Mouse (Mus musculus): ENCODE results near the gene Gaa. TPM values are rescaled to one million over a fixed set of nuclear protein-coding genes. Genes with fewer than 3 reads are reported as not detected.

Gaa gene
- polyA plus RNA-seq, 1 experiment from 2014 or later = 82.0 TPM

- no peak overlapping the region for H3K27ac ChIP-seq
- H3K9ac ChIP-seq = no peak overlapping the region
- no peak for ATAC-seq (ENCODE audit: insufficient number of reproducible peaks, low FRiP score, low TSS enrichment, low read depth)
- no peaks in the 10 kb centered on the region for H3K36me3 ChIP-seq
- WGBS = 12% methylated on average over 10 of the region's 10 CpGs
- H3K4me2 ChIP-seq = no peak overlapping the region
- peaks cover 15% of the 10 kb centered on the region for H3K4me1 ChIP-seq
- no peak overlapping the region for H3K4me3 ChIP-seq
- no peaks in the 10 kb centered on the region for H3K9me3 ChIP-seq
- H3K27me3 ChIP-seq = peaks cover 6% of the 10 kb centered on the region
These were observed 42.9 kb downstream of the Gaa start for GRCm38 (mm10) chr11:119310621-119311020.

DNA sequence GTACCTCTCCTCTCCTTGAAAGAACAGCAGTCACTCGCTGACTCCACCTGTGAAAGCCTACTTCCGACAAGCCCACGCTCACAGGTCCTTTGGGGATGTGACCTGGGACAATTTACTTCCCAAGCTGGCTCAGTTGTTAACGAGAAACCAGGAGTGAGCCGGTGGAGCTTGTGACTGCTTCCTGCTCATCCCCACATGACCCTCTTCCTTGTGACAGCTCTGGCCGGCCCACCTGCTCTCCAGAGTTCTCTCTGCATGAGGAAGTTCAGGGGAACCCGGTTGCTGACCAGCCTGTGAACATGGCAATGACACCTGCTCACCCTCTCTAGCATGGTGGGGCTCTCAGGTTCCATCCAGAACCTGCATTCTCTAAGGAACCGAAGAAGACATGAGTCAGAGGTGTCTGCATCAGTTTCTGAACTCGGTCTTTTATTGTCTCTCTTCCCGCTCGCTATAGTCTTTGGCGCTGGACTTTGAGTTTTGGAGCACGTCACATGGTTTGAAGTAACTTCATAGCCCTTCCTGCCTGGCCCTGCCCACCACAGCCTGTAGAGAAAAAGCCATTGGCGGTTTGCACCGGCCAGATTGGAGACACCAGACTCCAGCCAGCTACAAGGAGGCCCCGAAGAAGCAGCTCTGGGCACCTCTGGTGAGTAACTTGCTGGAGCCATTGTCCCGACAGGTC, 46.7 kb downstream of the Gaa start:
- no peak for ATAC-seq (ENCODE audit: insufficient number of reproducible peaks, low FRiP score, low TSS enrichment, low read depth)
- Histone ChIP-seq H3K9me3 (no peaks in the 10 kb centered on the region), H3K27me3 (peaks cover 6% of the 10 kb centered on the region), H3K4me2 (no peak overlapping the region), H3K27ac (no peak overlapping the region), H3K4me3 (no peak overlapping the region), H3K4me1 (no peaks in the 10 kb centered on the region), H3K9ac (no peak overlapping the region), H3K36me3 (no peaks in the 10 kb centered on the region)
- WGBS = 71% methylated on average over 17 of the region's 17 CpGs

- Histone ChIP-seq H3K27ac (no peak overlapping the region), H3K36me3 (no peaks in the 10 kb centered on the region), H3K9ac (no peak overlapping the region), H3K4me3 (no peak overlapping the region), H3K4me2 (no peak overlapping the region), H3K27me3 (no peaks in the 10 kb centered on the region), H3K9me3 (no peaks in the 10 kb centered on the region), H3K4me1 (no peaks in the 10 kb centered on the region)
- no peak for ATAC-seq (ENCODE audit: insufficient number of reproducible peaks, low FRiP score, low TSS enrichment, low read depth)
- WGBS = 69% methylated on average over 4 of the region's 4 CpGs
These were observed 49.0 kb downstream of the Gaa start for GRCm38 (mm10) chr11:119316720-119317119.

DNA sequence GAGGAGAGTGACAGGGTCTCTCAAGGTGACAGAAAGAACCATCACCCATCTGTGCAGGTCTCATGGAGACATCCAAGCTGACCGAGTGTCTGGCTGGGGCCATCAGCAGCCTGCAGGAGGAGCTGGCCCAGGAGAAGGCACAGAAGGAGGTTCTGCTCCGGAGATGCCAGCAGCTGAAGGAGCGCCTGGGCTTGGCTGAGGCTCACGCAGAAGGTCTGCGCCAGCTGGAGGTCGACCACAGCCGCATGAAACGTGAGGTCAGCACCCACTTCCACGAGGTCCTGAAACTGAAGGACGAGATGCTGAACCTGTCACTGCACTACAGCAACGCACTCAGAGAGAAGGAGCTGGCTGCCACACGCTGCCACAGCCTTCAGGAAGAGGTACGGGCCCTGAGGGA, 54.8 kb downstream of the Gaa start:
- H3K4me3 ChIP-seq = no peak overlapping the region
- no peak overlapping the region for H3K27ac ChIP-seq
- WGBS = 71% methylated on average over 13 of the region's 13 CpGs
- no peaks in the 10 kb centered on the region for H3K9me3 ChIP-seq
- H3K9ac ChIP-seq = no peak overlapping the region
- H3K27me3 ChIP-seq = 0 out of 2 replicates have a peak, but pooled peaks cover 2% of the 10 kb centered on the region
- H3K4me2 ChIP-seq = no peak overlapping the region
- ATAC-seq (ENCODE audit: insufficient number of reproducible peaks, low FRiP score, low TSS enrichment, low read depth) = no peak
- no peaks in the 10 kb centered on the region for H3K4me1 ChIP-seq
- H3K36me3 ChIP-seq = no peaks in the 10 kb centered on the region

- Histone ChIP-seq H3K27me3 (0 out of 2 replicates have a peak, but pooled peaks cover 4% of the 10 kb centered on the region), H3K9me3 (no peaks in the 10 kb centered on the region), H3K9ac (no peak overlapping the region), H3K27ac (no peak overlapping the region), H3K4me3 (no peak overlapping the region), H3K36me3 (no peaks in the 10 kb centered on the region), H3K4me1 (no peaks in the 10 kb centered on the region), H3K4me2 (no peak overlapping the region)
- 74% methylated on average over 1 of the region's 1 CpGs for WGBS
- ATAC-seq (ENCODE audit: insufficient number of reproducible peaks, low FRiP score, low TSS enrichment, low read depth) = no peak
These were observed 57.4 kb downstream of the Gaa start for GRCm38 (mm10) chr11:119325068-119325467.

DNA sequence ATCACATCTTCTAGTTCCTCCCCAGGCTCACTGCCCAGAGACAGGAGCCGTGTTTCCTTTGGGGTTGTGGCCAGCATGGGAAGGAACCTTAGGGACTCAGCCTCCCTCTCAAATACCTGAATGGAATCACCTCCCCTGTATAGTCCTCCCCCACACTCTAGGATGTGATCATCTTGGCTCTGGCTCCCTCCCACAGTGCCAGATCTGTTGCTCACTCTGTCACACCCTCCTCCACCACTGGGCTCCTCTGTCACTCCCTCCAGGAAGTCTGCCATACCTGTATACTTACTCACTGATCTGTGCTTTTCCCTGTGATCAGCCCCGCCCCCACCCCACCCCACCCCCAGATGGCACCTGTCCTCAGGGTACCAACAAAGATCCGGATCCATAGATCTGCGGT, 62.9 kb downstream of the Gaa start:
- Histone ChIP-seq H3K4me2 (no peak overlapping the region), H3K4me3 (no peak overlapping the region), H3K4me1 (no peaks in the 10 kb centered on the region), H3K27me3 (0 out of 2 replicates have a peak, but pooled peaks cover 4% of the 10 kb centered on the region), H3K36me3 (no peaks in the 10 kb centered on the region), H3K9ac (no peak overlapping the region), H3K27ac (no peak overlapping the region), H3K9me3 (no peaks in the 10 kb centered on the region)
- 48% methylated on average over 4 of the region's 4 CpGs for WGBS
- ATAC-seq (ENCODE audit: insufficient number of reproducible peaks, low FRiP score, low TSS enrichment, low read depth) = no peak

DNA sequence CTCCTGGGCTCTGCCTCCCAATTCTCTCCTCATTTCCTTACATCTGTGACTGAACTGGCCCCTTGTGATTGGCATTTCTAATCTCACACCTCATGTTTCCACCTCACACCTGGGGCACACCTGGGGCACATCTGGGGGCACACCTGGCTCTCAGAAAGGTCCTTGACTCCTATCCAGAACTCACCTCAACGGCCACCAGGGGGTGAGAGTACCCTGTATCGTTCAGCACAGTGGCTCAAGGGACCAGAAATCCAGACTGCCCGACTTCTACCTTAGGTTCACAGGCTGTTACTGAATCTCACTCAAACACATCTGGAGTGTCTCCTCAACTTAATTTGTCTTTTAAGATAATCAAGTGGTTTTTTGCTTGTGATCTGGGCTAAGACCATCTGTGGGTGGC, 64.3 kb downstream of the Gaa start:
- no peak overlapping the region for H3K4me2 ChIP-seq
- H3K4me1 ChIP-seq = no peaks in the 10 kb centered on the region
- ATAC-seq (ENCODE audit: insufficient number of reproducible peaks, low FRiP score, low TSS enrichment, low read depth) = no peak
- WGBS = 23% methylated on average over 3 of the region's 3 CpGs
- no peak overlapping the region for H3K4me3 ChIP-seq
- H3K36me3 ChIP-seq = no peaks in the 10 kb centered on the region
- no peaks in the 10 kb centered on the region for H3K9me3 ChIP-seq
- 0 out of 2 replicates have a peak, but pooled peaks cover 4% of the 10 kb centered on the region for H3K27me3 ChIP-seq
- no peak overlapping the region for H3K27ac ChIP-seq
- no peak overlapping the region for H3K9ac ChIP-seq

Other genes with a start within 250 kb of the Gaa start
- 30.4 and 32.3 TPM in 2 replicates for gene Cbx2, start 244.9 kb upstream of the Gaa start, polyA plus RNA-seq (2015; fragmentation: Nextera tagmentation; extraction: Ambion mirVana)
- gene Cbx8, start 226.9 kb upstream of the Gaa start, polyA plus RNA-seq (2015; fragmentation: Nextera tagmentation; extraction: Ambion mirVana) = 8.9 and 9.6 TPM in 2 replicates
- 13.8 and 16.4 TPM in 2 replicates for gene Cbx4, start 181.7 kb upstream of the Gaa start, polyA plus RNA-seq (2015; fragmentation: Nextera tagmentation; extraction: Ambion mirVana)
- gene Tbc1d16, start 39.4 kb upstream of the Gaa start, polyA plus RNA-seq (2015; fragmentation: Nextera tagmentation; extraction: Ambion mirVana) = 17.4 and 18.3 TPM in 2 replicates
- gene Ccdc40, start 39.3 kb upstream of the Gaa start, polyA plus RNA-seq (2015; fragmentation: Nextera tagmentation; extraction: Ambion mirVana) = 1.9 and 2.2 TPM in 2 replicates
- 314 and 316 TPM in 2 replicates for gene Eif4a3, start 32.2 kb downstream of the Gaa start, polyA plus RNA-seq (2015; fragmentation: Nextera tagmentation; extraction: Ambion mirVana)
- 5.0 and 5.3 TPM in 2 replicates for gene Card14, start 39.9 kb downstream of the Gaa start, polyA plus RNA-seq (2015; fragmentation: Nextera tagmentation; extraction: Ambion mirVana)
- 6.9 and 8.0 TPM in 2 replicates for gene Sgsh, start 87.6 kb downstream of the Gaa start, polyA plus RNA-seq (2015; fragmentation: Nextera tagmentation; extraction: Ambion mirVana)
- 10.7 and 11.1 TPM in 2 replicates for gene Slc26a11, start 87.7 kb downstream of the Gaa start, polyA plus RNA-seq (2015; fragmentation: Nextera tagmentation; extraction: Ambion mirVana)
- gene Rnf213, start 125.2 kb downstream of the Gaa start, polyA plus RNA-seq (2015; fragmentation: Nextera tagmentation; extraction: Ambion mirVana) = 3.1 and 3.7 TPM in 2 replicates
- 13.8 and 15.7 TPM in 2 replicates for gene Endov, start 223.5 kb downstream of the Gaa start, polyA plus RNA-seq (2015; fragmentation: Nextera tagmentation; extraction: Ambion mirVana)